Mouse (Mus musculus) heart, embryonic 10.5 days (tissue): ENCODE measurements around the gene B4galt4. TPM values are rescaled to one million over a fixed set of nuclear protein-coding genes. Genes with fewer than 3 reads are reported as not detected.

Experiments
- DNase-seq: peaks from one replicate; pipeline ENCODE4 v3.0.0-alpha.2; 2017; ENCODE audit warnings: low spot score
- H3K27ac ChIP-seq: fragments of 300-500 bp; sonication (generic); 2 replicates; pipeline ENCODE4 v1.5.1; 2016; ENCODE audit warnings: mild to moderate bottlenecking
- H3K27me3 ChIP-seq: fragments of 300-500 bp; sonication (generic); 2 replicates; pipeline ENCODE4 v1.6.1; 2016; ENCODE audit warnings: mild to moderate bottlenecking; ENCODE audit not compliant: poor library complexity, insufficient read depth, severe bottlenecking
- H3K36me3 ChIP-seq: fragments of 300-500 bp; sonication (generic); 2 replicates; pipeline ENCODE4 v1.6.1; 2016; ENCODE audit warnings: mild to moderate bottlenecking, moderate library complexity
- H3K4me1 ChIP-seq: fragments of 300-500 bp; sonication (generic); 2 replicates; pipeline ENCODE4 v1.6.1; 2016; ENCODE audit warnings: mild to moderate bottlenecking
- H3K4me3 ChIP-seq: fragments of 300-500 bp; sonication (generic); 2 replicates; pipeline ENCODE4 v1.5.1; 2016; ENCODE audit warnings: mild to moderate bottlenecking, moderate library complexity
- H3K9me3 ChIP-seq: fragments of 300-500 bp; sonication (generic); 2 replicates; pipeline ENCODE4 v1.6.1; 2016; ENCODE audit warnings: mild to moderate bottlenecking, moderate library complexity
- WGBS: fragments of 180-500 bp; shearing (Covaris S2); methylation state at CpG from one replicate; pipeline ENCODE4 v1.1.7; 2016; 5-methylcytosine and 5-hydroxymethylcytosine counted together
- polyA plus RNA-seq: library from polyadenylated mRNA; unstranded; fragments of >200 nt; fragmentation: Nextera tagmentation; extraction: Ambion mirVana; gene quantifications from 2 replicates; pipeline ENCODE4 v1.2.1, GENCODE M21; 2016

The B4galt4 gene
- polyA plus RNA-seq, 1 experiment from 2014 or later: 28.5 TPM

- Histone ChIP-seq H3K27ac (no peak overlapping the region), H3K9me3 (no peaks in the 10 kb centered on the region), H3K4me3 (peak overlapping the region; percentile 73), H3K36me3 (peaks cover 5% of the 10 kb centered on the region; the same call in 1 of the 2 replicates), H3K27me3 (no peaks in the 10 kb centered on the region), H3K4me1 (peaks cover 7% of the 10 kb centered on the region; the same call in 1 of the 2 replicates)
- WGBS: 80% methylated on average over 13 of the region's 13 CpGs
- no peak for DNase-seq
Observed at GRCm38 (mm10) chr16:38741204-38741903, 710 bp upstream of the B4galt4 start.

GRCm38 (mm10) chr16:38742659-38743131 lies 631 bp downstream of the B4galt4 start:
- peak overlapping the region; percentile 73 for H3K4me3 ChIP-seq
- whole genome bisulfite sequencing: 0% methylated on average over 13 of the region's 13 CpGs
- no peaks in the 10 kb centered on the region for H3K9me3 ChIP-seq
- DNase-seq: peak; percentile 84
- peaks cover 7% of the 10 kb centered on the region; the same call in 1 of the 2 replicates for H3K4me1 ChIP-seq
- H3K27ac ChIP-seq: peak overlapping the region; percentile 92
- H3K27me3 ChIP-seq: no peaks in the 10 kb centered on the region
- peaks cover 5% of the 10 kb centered on the region; the same call in 1 of the 2 replicates for H3K36me3 ChIP-seq

GRCm38 (mm10) chr16:38743941-38744673 lies 2.0 kb downstream of the B4galt4 start:
- Histone ChIP-seq H3K9me3 (no peaks in the 10 kb centered on the region), H3K4me3 (no peak overlapping the region), H3K4me1 (peaks cover 7% of the 10 kb centered on the region; the same call in 1 of the 2 replicates), H3K27me3 (no peaks in the 10 kb centered on the region), H3K27ac (no peak overlapping the region), H3K36me3 (peaks cover 5% of the 10 kb centered on the region; the same call in 1 of the 2 replicates)
- DNase-seq: no peak
- WGBS: 86% methylated on average over 10 of the region's 10 CpGs

- H3K9me3 ChIP-seq: no peaks in the 10 kb centered on the region
- 73% methylated on average over 6 of the region's 6 CpGs for WGBS
- no peak overlapping the region for H3K27ac ChIP-seq
- peaks cover 27% of the 10 kb centered on the region for H3K4me1 ChIP-seq
- peaks cover 12% of the 10 kb centered on the region; the same call in 1 of the 2 replicates for H3K36me3 ChIP-seq
- no peak overlapping the region for H3K4me3 ChIP-seq
- no peak for DNase-seq
- H3K27me3 ChIP-seq: no peaks in the 10 kb centered on the region
Observed at GRCm38 (mm10) chr16:38750803-38751202, 8.7 kb downstream of the B4galt4 start.

GRCm38 (mm10) chr16:38753631-38754030 lies 11.6 kb downstream of the B4galt4 start:
- WGBS: 45% methylated on average over 11 of the region's 11 CpGs

GRCm38 (mm10) chr16:38755452-38756176 lies 13.6 kb downstream of the B4galt4 start:
- Histone ChIP-seq H3K4me3 (no peak overlapping the region), H3K4me1 (peaks cover 35% of the 10 kb centered on the region), H3K27ac (peak overlapping the region; percentile 73; the same call in 1 of the 2 replicates), H3K9me3 (no peaks in the 10 kb centered on the region), H3K36me3 (peaks cover 37% of the 10 kb centered on the region), H3K27me3 (no peaks in the 10 kb centered on the region)
- WGBS: 50% methylated on average over 7 of the region's 7 CpGs
- peak; percentile 91 for DNase-seq

More at GRCm38 (mm10) chr16:38753631-38754030, 11.6 kb downstream of the B4galt4 start:
- Histone ChIP-seq H3K4me3 (no peak overlapping the region), H3K36me3 (peaks cover 22% of the 10 kb centered on the region), H3K27me3 (no peaks in the 10 kb centered on the region), H3K27ac (peak overlapping the region; percentile 30; the same call in 1 of the 2 replicates), H3K9me3 (no peaks in the 10 kb centered on the region), H3K4me1 (peaks cover 36% of the 10 kb centered on the region)
- peak; percentile 82 for DNase-seq

- H3K36me3 ChIP-seq: peaks cover 37% of the 10 kb centered on the region
- H3K4me1 ChIP-seq: peaks cover 31% of the 10 kb centered on the region
- H3K4me3 ChIP-seq: no peak overlapping the region
- no peaks in the 10 kb centered on the region for H3K27me3 ChIP-seq
- WGBS: 48% methylated on average over 5 of the region's 5 CpGs
- no peaks in the 10 kb centered on the region for H3K9me3 ChIP-seq
- peak overlapping the region; percentile 73; the same call in 1 of the 2 replicates for H3K27ac ChIP-seq
- DNase-seq: no peak
Observed at GRCm38 (mm10) chr16:38756177-38756503, 14.1 kb downstream of the B4galt4 start.

- peaks cover 37% of the 10 kb centered on the region for H3K36me3 ChIP-seq
- 66% methylated on average over 4 of the region's 4 CpGs for WGBS
- no peak for DNase-seq
- H3K27me3 ChIP-seq: no peaks in the 10 kb centered on the region
- H3K9me3 ChIP-seq: no peaks in the 10 kb centered on the region
- H3K4me3 ChIP-seq: no peak overlapping the region
- peaks cover 28% of the 10 kb centered on the region for H3K4me1 ChIP-seq
- peak overlapping the region; percentile 76 for H3K27ac ChIP-seq
Observed at GRCm38 (mm10) chr16:38756572-38756971, 14.5 kb downstream of the B4galt4 start.

- peaks cover 20% of the 10 kb centered on the region for H3K4me1 ChIP-seq
- WGBS: 94% methylated on average over 19 of the region's 19 CpGs
Observed at GRCm38 (mm10) chr16:38757626-38758025, 15.6 kb downstream of the B4galt4 start.

GRCm38 (mm10) chr16:38758104-38758861 lies 16.2 kb downstream of the B4galt4 start:
- no peak for DNase-seq
- H3K4me3 ChIP-seq: no peak overlapping the region
- H3K9me3 ChIP-seq: no peaks in the 10 kb centered on the region
- H3K27ac ChIP-seq: peak overlapping the region; percentile 47; the same call in 1 of the 2 replicates
- WGBS: 81% methylated on average over 12 of the region's 12 CpGs
- H3K27me3 ChIP-seq: no peaks in the 10 kb centered on the region
- H3K4me1 ChIP-seq: peaks cover 17% of the 10 kb centered on the region
- peaks cover 42% of the 10 kb centered on the region for H3K36me3 ChIP-seq

More at GRCm38 (mm10) chr16:38757626-38758025, 15.6 kb downstream of the B4galt4 start:
- Histone ChIP-seq H3K27ac (peak overlapping the region; percentile 47; the same call in 1 of the 2 replicates), H3K27me3 (no peaks in the 10 kb centered on the region), H3K9me3 (no peaks in the 10 kb centered on the region), H3K36me3 (peaks cover 37% of the 10 kb centered on the region), H3K4me3 (no peak overlapping the region)
- no peak for DNase-seq

- DNase-seq: peak; percentile 22
- Histone ChIP-seq H3K4me1 (peaks cover 18% of the 10 kb centered on the region; the same call in 1 of the 2 replicates), H3K27ac (no peak overlapping the region), H3K27me3 (no peaks in the 10 kb centered on the region), H3K4me3 (no peak overlapping the region), H3K36me3 (peaks cover 40% of the 10 kb centered on the region), H3K9me3 (no peaks in the 10 kb centered on the region)
- 91% methylated on average over 5 of the region's 5 CpGs for WGBS
Observed at GRCm38 (mm10) chr16:38760239-38760638, 18.2 kb downstream of the B4galt4 start.
